Mouse (Mus musculus) thymus, postnatal 25 days (tissue): ENCODE measurements around the gene A530032D15Rik.
"Not testable (repeated sequence)": the region's sequence is repeated elsewhere in the genome, so short reads cannot be mapped to it uniquely, and the experiment has no call there.

Experiments used
- DNase-seq: peaks from one replicate; pipeline ENCODE4 v3.0.0; 2022

A530032D15Rik gene

GRCm38 (mm10) chr1:85109753-85110152 is at the start of gene A530032D15Rik:
Gene A530032D15Rik (minus strand): TSS chr1:85109853.
- DNase-seq = not testable (repeated sequence)

- not testable (repeated sequence) for DNase-seq
Observed at GRCm38 (mm10) chr1:85155151-85155550, 45.5 kb upstream of the A530032D15Rik start.

- not testable (repeated sequence) for DNase-seq
Observed at GRCm38 (mm10) chr1:85133671-85134070, 24.0 kb upstream of the A530032D15Rik start.

GRCm38 (mm10) chr1:85121841-85122240 is 12.2 kb upstream of the A530032D15Rik start:
- not testable (repeated sequence) for DNase-seq

- DNase-seq = not testable (repeated sequence)
Observed at GRCm38 (mm10) chr1:85118341-85118740, 8.7 kb upstream of the A530032D15Rik start.

- DNase-seq = not testable (repeated sequence)
Observed at GRCm38 (mm10) chr1:85117537-85117936, 7.9 kb upstream of the A530032D15Rik start.

GRCm38 (mm10) chr1:85114666-85115402 is 5.2 kb upstream of the A530032D15Rik start:
- not testable (repeated sequence) for DNase-seq

GRCm38 (mm10) chr1:85114078-85114477 is 4.4 kb upstream of the A530032D15Rik start:
- not testable (repeated sequence) for DNase-seq

GRCm38 (mm10) chr1:85112889-85113288 is 3.2 kb upstream of the A530032D15Rik start:
- DNase-seq = not testable (repeated sequence)

- DNase-seq = not testable (repeated sequence)
Observed at GRCm38 (mm10) chr1:85112266-85112665, 2.6 kb upstream of the A530032D15Rik start.

- not testable (repeated sequence) for DNase-seq
Observed at GRCm38 (mm10) chr1:85111572-85111971, 1.9 kb upstream of the A530032D15Rik start.

GRCm38 (mm10) chr1:85110876-85111275 is 1.2 kb upstream of the A530032D15Rik start:
- not testable (repeated sequence) for DNase-seq

GRCm38 (mm10) chr1:85106013-85106412 is 3.6 kb downstream of the A530032D15Rik start:
- DNase-seq = not testable (repeated sequence)

GRCm38 (mm10) chr1:85105336-85105735 is 4.3 kb downstream of the A530032D15Rik start:
- not testable (repeated sequence) for DNase-seq

GRCm38 (mm10) chr1:85101754-85102153 is 7.9 kb downstream of the A530032D15Rik start:
- not testable (repeated sequence) for DNase-seq

- DNase-seq = not testable (repeated sequence)
Observed at GRCm38 (mm10) chr1:85099864-85100263, 9.8 kb downstream of the A530032D15Rik start, which contains the start of gene Gm10553. Gene Gm10553 (plus strand): TSS chr1:85100164.

GRCm38 (mm10) chr1:85099081-85099480 is 10.6 kb downstream of the A530032D15Rik start:
- not testable (repeated sequence) for DNase-seq

- DNase-seq = not testable (repeated sequence)
Observed at GRCm38 (mm10) chr1:85093011-85093572, 16.6 kb downstream of the A530032D15Rik start.

GRCm38 (mm10) chr1:85092169-85092568 is 17.5 kb downstream of the A530032D15Rik start:
- not testable (repeated sequence) for DNase-seq

- not testable (repeated sequence) for DNase-seq
Observed at GRCm38 (mm10) chr1:85086211-85086610, 23.4 kb downstream of the A530032D15Rik start.

- DNase-seq = not testable (repeated sequence)
Observed at GRCm38 (mm10) chr1:85084803-85085202, 24.9 kb downstream of the A530032D15Rik start.

- DNase-seq = not testable (repeated sequence)
Observed at GRCm38 (mm10) chr1:85073099-85073498, 36.6 kb downstream of the A530032D15Rik start.

GRCm38 (mm10) chr1:85071690-85072089 is 38.0 kb downstream of the A530032D15Rik start:
- not testable (repeated sequence) for DNase-seq

- DNase-seq = not testable (repeated sequence)
Observed at GRCm38 (mm10) chr1:85035801-85036200, 73.9 kb downstream of the A530032D15Rik start.
